Mouse (Mus musculus): ENCODE data around the gene Spta1.

Gene Spta1

GRCm38 (mm10) chr1:174269162-174269561, 96.6 kb downstream of the Spta1 start:
- DNase-seq = no peak

DNA sequence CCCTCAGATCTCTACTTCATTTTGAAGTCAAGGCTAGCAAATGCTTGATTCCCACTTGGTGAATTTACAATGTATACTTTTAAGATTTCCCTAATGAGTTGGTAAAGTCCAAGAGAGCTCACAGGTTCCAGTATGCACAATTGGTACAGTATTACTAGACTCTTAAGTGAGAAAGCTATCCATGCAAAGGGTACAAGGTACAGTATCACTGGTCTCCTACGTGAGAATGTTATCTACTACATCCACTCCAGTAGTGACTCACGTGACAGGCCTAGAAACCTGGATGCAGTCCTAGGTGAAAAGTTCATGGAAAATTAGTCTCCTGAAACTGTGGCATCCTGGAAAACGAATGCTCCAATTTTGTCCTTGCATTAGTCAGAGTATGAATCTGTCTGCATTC, 98.1 kb downstream of the Spta1 start:
- no peak for DNase-seq
